8 mouse cellular contexts compared by ENCODE assay signal in genomic region chr17:47946921-47947420, GRCm38 (mm10). TPM values are rescaled to one million over a fixed set of nuclear protein-coding genes. Genes with fewer than 3 reads are reported as not detected.
A peak's percentile ranks its signal among the peaks of the same experiment; 100 is the strongest.
DNase-seq lines count a peak whose midpoint lies in the region; ATAC-seq and TF ChIP-seq lines count a peak whose summit lies in the region.

No protein-coding gene starts in this region.

- peak; percentile 81 for ATAC-seq in intestine, embryonic 15.5 days
- ATAC-seq in midbrain, embryonic 11.5 days (ENCODE audit: low FRiP score): peak; percentile 70
- no peak for ATAC-seq in erythroblast, adult 5-6 weeks (replicated peaks; ENCODE audit: low FRiP score, poor library complexity, severe bottlenecking)

- no peak overlapping the region for H3K9ac ChIP-seq in CH12.LX (ENCODE audit: insufficient read depth, low read depth)
- H3K9ac ChIP-seq in intestine, embryonic 15.5 days: peak overlapping the region; percentile 44
- peak overlapping the region; percentile 14 for H3K9ac ChIP-seq in midbrain, embryonic 11.5 days (ENCODE audit: low read length)

- no peak for TF ChIP-seq CTCF in CH12.LX (conservative IDR thresholded peaks at IDR 0.05 in 1 of 2, IDR thresholded peaks at IDR 0.05 in 1 of 2; ENCODE audit: low read depth in 2 of 2, low read length in 2 of 2)

- H3K27ac ChIP-seq in CH12.LX (ENCODE audit: insufficient read depth, low read depth): no peak overlapping the region
- peak overlapping the region; percentile 37; the same call in 1 of the 2 replicates for H3K27ac ChIP-seq in intestine, embryonic 15.5 days
- H3K27ac ChIP-seq in midbrain, embryonic 11.5 days (ENCODE audit: low read depth, low read length): no peak overlapping the region; the same call in 1 of the 2 replicates

- no peaks in the 10 kb centered on the region for H3K9me3 ChIP-seq in CH12.LX (replicated peaks; ENCODE audit: low read length)
- H3K9me3 ChIP-seq in intestine, embryonic 15.5 days: no peaks in the 10 kb centered on the region
- no peaks in the 10 kb centered on the region for H3K9me3 ChIP-seq in midbrain, embryonic 11.5 days (ENCODE audit: control insufficient read depth, low read length)

- H3K4me3 ChIP-seq in CH12.LX (replicated peaks in 1 of 3; ENCODE audit: low read depth in 2 of 3, low read length in 2 of 3, poor library complexity in 1 of 3): peak overlapping the region in 1 of 3 experiments; percentile 10
- peak overlapping the region; percentile 20 for H3K4me3 ChIP-seq in intestine, embryonic 15.5 days (replicated peaks)
- no peak overlapping the region for H3K4me3 ChIP-seq in midbrain, embryonic 11.5 days (ENCODE audit: low read depth, low read length)

- no peaks in the 10 kb centered on the region for H3K36me3 ChIP-seq in CH12.LX (replicated peaks in 1 of 2; ENCODE audit: control insufficient read depth in 1 of 2, insufficient read depth in 1 of 2, low read length in 1 of 2)
- H3K36me3 ChIP-seq in intestine, embryonic 15.5 days: no peaks in the 10 kb centered on the region
- H3K36me3 ChIP-seq in midbrain, embryonic 11.5 days (ENCODE audit: control insufficient read depth, insufficient read depth, low read length): no peaks in the 10 kb centered on the region

- H3K79me2 ChIP-seq in CH12.LX (replicated peaks; ENCODE audit: control insufficient read depth, extremely low read depth, insufficient read depth, poor library complexity, severe bottlenecking): no peaks in the 10 kb centered on the region

- no peak for TF ChIP-seq POLR2A in CH12.LX (IDR thresholded peaks at IDR 0.05; ENCODE audit: low read depth, low read length)

- H3K4me1 ChIP-seq in CH12.LX (ENCODE audit: control insufficient read depth in 1 of 2, insufficient read depth in 2 of 2): peaks cover 23 to 52% of the 10 kb centered on the region in 2 experiments
- peaks cover 14% of the 10 kb centered on the region for H3K4me1 ChIP-seq in intestine, embryonic 15.5 days (replicated peaks)
- peaks cover 20% of the 10 kb centered on the region for H3K4me1 ChIP-seq in midbrain, embryonic 11.5 days (ENCODE audit: control insufficient read depth, insufficient read depth, low read length)

- 8% methylated on average over 14 of the region's 14 CpGs for WGBS in intestine, embryonic 15.5 days
- WGBS in midbrain, embryonic 11.5 days: 3% methylated on average over 14 of the region's 14 CpGs

- dilution Hi-C loops in CH12.LX (cut with MboI; ENCODE audit: extremely low pct_ligation_motif_present, extremely low pct_unique_long_range_greater_than_20kb, low sequenced_read_pairs): no loop called here

- in situ Hi-C loops in CH12.LX (cut with MboI; ENCODE audit: low pct_ligation_motif_present, low pct_unique_long_range_greater_than_20kb, low sequenced_read_pairs): no loop called here

- 0 out of 2 replicates have a peak overlapping the region, but pooled peaks have one; percentile 9 for H3K4me2 ChIP-seq in CH12.LX (ENCODE audit: insufficient read depth, low read depth, poor library complexity, severe bottlenecking)
- peak overlapping the region; percentile 52 for H3K4me2 ChIP-seq in intestine, embryonic 15.5 days (replicated peaks)
- peak overlapping the region; percentile 26 for H3K4me2 ChIP-seq in midbrain, embryonic 11.5 days

- TF ChIP-seq EP300 in CH12.LX (IDR thresholded peaks at IDR 0.05; ENCODE audit: low read length): no peak

- DNase-seq in CH12.LX (ENCODE audit: extremely low read depth) (peak; percentile 63), ES-CJ7 (ENCODE audit: low read depth, low spot score) (peak; percentile 78), adipocyte (ENCODE audit: low spot score) (no peak)
- DNase-seq in midbrain, embryonic 11.5 days (ENCODE audit: low spot score, missing footprints): peak; percentile 92
- DNase-seq in layer of hippocampus, postnatal 25 days (ENCODE audit: extremely low spot score in 1 of 2, low spot score in 1 of 2): no peak
- no peak for DNase-seq in c-Kit-positive CD71-positive TER-119-positive erythroid progenitor cells, embryonic 14.5 days (ENCODE audit: low spot score)

- no peak for TF ChIP-seq RAD21 in CH12.LX (IDR thresholded peaks at IDR 0.05; ENCODE audit: low read depth, low read length)

- H3K27me3 ChIP-seq in CH12.LX (replicated peaks): peaks cover 3% of the 10 kb centered on the region
- no peaks in the 10 kb centered on the region for H3K27me3 ChIP-seq in intestine, embryonic 15.5 days (replicated peaks)
- no peaks in the 10 kb centered on the region; the same call in 1 of the 2 replicates for H3K27me3 ChIP-seq in midbrain, embryonic 11.5 days (ENCODE audit: control insufficient read depth, insufficient read depth, low read length)

TF ChIP-seq in CH12.LX, 34 proteins besides CTCF, POLR2A, EP300 and RAD21:
- no peak for TF ChIP-seq ZKSCAN1 (IDR thresholded peaks at IDR 0.05; ENCODE audit: borderline replicate concordance, low read depth, low read length)
- TF ChIP-seq HCFC1 (IDR thresholded peaks at IDR 0.05; ENCODE audit: low read depth, low read length): no peak
- no peak for TF ChIP-seq MAZ (IDR thresholded peaks at IDR 0.05; ENCODE audit: low read depth, low read length)
- TF ChIP-seq GABPA (IDR thresholded peaks at IDR 0.05; ENCODE audit: insufficient replicate concordance, low read depth, low read length): no peak
- no peak for TF ChIP-seq ZC3H11A (IDR thresholded peaks at IDR 0.05; ENCODE audit: low read depth, low read length)
- no peak for TF ChIP-seq BHLHE40 (IDR thresholded peaks at IDR 0.05; ENCODE audit: low read depth, low read length)
- no peak for TF ChIP-seq SIN3A (IDR thresholded peaks at IDR 0.05; ENCODE audit: low read length)
- TF ChIP-seq IRF4 (IDR thresholded peaks at IDR 0.05; ENCODE audit: low read depth, low read length): no peak
- TF ChIP-seq NRF1 (IDR thresholded peaks at IDR 0.05; ENCODE audit: low read depth, low read length): no peak

RNA-seq across cellular contexts. Expression of gene Foxp4, which starts 22.5 kb away (rescaled TPM):
- total RNA-seq in CH12.LX (2012; rRNA removed) (8.5 and 9.9 TPM in 2 replicates), CH12.LX (2014; rRNA removed) (2.5 and 3.3 TPM in 2 replicates)
- 34.8 and 41.7 TPM in 2 replicates for polyA plus RNA-seq in CH12.LX (2012; ENCODE audit: insufficient read length, low read depth)
- polyA plus RNA-seq in intestine, embryonic 15.5 days (2015; fragmentation: Nextera tagmentation; extraction: Ambion mirVana): 22.3 and 24.9 TPM in 2 replicates
- polyA plus RNA-seq in midbrain, embryonic 11.5 days (2014; fragmentation: Nextera tagmentation; extraction: Ambion mirVana): 24.6 and 27.5 TPM in 2 replicates
- 1.2 and 4.0 TPM in 2 replicates for total RNA-seq in erythroblast, adult 5-6 weeks (2015; ENCODE audit: low replicate concordance)
- total RNA-seq in erythroblast, adult 5-6 weeks (2017; ENCODE audit: low replicate concordance): 0.51 and 0.70 TPM in 2 replicates
- total RNA-seq in layer of hippocampus, postnatal 25 days (2021): 10 to 100 TPM; 40.3 to 50.2 TPM

Comparison
In these comparisons a context has a peak if more than half of its experiments do, and no peak if none do; other contexts are left out.
1. DNase-seq: peak in CH12.LX (single experiment), ES-CJ7 (single experiment) and midbrain, embryonic 11.5 days (single experiment); none in layer of hippocampus, postnatal 25 days (0 of 2), c-Kit-positive CD71-positive TER-119-positive erythroid progenitor cells, embryonic 14.5 days (single experiment) and adipocyte (single experiment).
2. Peak in every context shown above with its lines, with median percentiles within 50 percentile points of each other: H3K4me2 ChIP-seq.